Mouse (Mus musculus) bone marrow macrophage, adult 2 months (primary cell): Measurements from ENCODE around the gene Rassf7.

ENCODE experiments used
- CTCF ChIP-seq: IDR thresholded peaks from 2 replicates; pipeline ENCODE4 v1.5.1; 2012; ENCODE audit warnings: low read depth, mild to moderate bottlenecking, low read length, moderate library complexity
- POLR2A ChIP-seq: IDR thresholded peaks from 2 replicates; pipeline ENCODE4 v1.6.1; 2012; ENCODE audit warnings: mild to moderate bottlenecking, low read depth, low read length, borderline replicate concordance

DNA sequence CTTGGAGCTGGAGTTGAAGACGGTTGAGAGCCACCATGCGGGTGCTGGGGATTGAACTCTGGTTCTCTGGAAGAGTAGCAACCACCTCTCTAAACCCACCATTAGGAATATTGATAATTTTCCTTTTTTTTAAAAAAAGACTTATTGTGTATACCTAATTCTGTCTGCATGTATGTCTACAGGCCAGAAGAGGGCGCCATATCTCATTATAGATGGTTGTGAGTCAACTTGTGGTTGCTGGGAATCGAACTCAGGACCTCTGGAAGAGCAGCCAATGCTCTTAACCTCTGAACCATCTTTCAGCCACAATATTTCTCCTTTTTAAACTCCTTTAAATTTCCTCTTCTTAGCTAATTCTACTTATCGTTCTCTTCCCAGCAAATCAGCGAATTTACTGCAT is 10.9 kb downstream of the Rassf7 start:
- TF ChIP-seq CTCF, result no peak
- no peak for TF ChIP-seq POLR2A
